Mouse (Mus musculus): ENCODE results near the gene En1. TPM values are rescaled to one million over a fixed set of nuclear protein-coding genes. Genes with fewer than 3 reads are reported as not detected.

En1 gene
- polyA plus RNA-seq, 1 experiment from 2014 or later, result not detected

DNA sequence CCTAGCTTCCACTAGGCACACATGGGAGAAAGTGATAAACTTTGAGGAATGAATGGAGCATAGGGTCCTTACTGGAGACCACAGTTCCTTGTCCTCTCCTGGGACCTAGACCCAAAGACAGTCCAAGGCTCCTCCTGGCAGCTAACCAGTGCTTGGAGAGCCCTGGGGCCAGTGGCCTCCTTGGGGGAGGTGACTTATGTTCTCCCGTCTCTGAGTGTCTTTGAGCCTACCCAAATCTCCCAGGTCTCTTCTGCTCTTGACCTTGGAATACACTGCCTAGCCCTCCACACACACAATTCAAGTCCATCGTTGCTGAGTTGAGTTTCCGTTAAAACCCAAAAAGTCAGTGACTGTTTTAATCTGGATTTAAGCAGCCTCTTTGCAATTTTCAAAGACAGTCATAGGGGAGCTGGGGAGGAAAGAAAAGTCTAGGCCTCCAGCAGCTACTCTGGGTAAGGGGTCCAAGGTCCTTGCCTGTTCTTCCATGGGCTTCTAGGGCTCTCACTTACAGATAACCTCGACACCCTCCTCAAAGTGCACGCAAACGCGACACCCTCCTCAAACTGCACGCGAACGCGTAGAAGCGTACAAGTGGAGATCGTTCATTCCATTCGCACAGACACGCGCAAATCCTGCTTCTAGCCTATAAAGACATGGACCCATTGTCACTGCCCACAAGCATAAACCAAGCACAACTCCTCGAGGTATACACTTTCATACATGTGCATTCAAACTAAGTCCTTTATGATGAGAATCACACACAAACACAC, 6.6 kb upstream of the En1 start:
- H3K27ac ChIP-seq, result no peak overlapping the region
- WGBS (ENCODE audit: missing documents), result 12% methylated on average over 17 of the region's 17 CpGs
- H3K4me3 ChIP-seq (ENCODE audit: inconsistent target), result no peak overlapping the region
- H3K36me3 ChIP-seq (ENCODE audit: inconsistent target), result no peaks in the 10 kb centered on the region
- no peaks in the 10 kb centered on the region for H3K79me2 ChIP-seq (ENCODE audit: inconsistent target)

DNA sequence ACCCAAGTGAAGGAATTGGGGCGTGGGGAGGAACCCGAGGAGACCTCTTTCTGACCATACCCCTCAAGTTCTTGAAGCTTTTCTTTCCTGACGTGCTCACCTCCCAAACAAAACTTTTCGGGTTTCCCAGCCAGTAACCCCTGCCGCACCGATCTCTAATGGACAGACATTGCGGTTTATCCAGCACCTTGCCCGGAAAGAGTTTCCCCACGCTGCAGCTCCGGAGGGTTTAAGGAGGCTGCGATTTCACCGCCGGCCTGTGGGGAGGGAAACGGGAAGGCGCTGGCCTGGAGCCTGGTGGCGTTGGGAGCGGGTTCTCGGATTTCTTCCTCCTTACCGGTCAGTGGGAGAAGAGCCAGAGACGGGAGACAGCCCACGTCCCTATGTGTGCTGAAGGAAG, 5.9 kb upstream of the En1 start:
- Histone ChIP-seq H3K79me2 (ENCODE audit: inconsistent target) (no peaks in the 10 kb centered on the region), H3K36me3 (ENCODE audit: inconsistent target) (no peaks in the 10 kb centered on the region), H3K4me3 (ENCODE audit: inconsistent target) (no peak overlapping the region), H3K27ac (no peak overlapping the region)
- 4% methylated on average over 21 of the region's 21 CpGs for WGBS (ENCODE audit: missing documents)

DNA sequence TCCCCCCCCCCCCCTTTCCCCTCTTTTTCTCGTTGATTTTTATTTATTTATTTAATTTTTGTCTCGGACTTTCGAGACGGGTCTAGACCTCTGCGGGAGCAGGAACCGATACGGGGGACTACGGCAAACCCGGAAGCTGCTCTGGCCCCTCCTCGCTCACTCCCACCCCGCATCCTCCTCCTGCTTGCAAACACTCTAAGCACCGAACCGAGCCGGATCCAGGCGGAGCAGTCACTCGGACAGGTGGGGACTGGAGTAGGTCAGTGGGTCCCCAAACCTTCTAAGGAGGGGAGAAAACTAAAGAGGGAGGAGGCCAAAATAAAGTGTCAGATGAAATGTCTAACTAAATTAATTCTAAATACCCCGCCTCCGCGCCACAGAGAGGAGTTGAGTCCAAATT, 5.4 kb upstream of the En1 start:
- H3K36me3 ChIP-seq (ENCODE audit: inconsistent target), result no peaks in the 10 kb centered on the region
- WGBS (ENCODE audit: missing documents), result 5% methylated on average over 18 of the region's 19 CpGs
- no peak overlapping the region for H3K4me3 ChIP-seq (ENCODE audit: inconsistent target)
- no peaks in the 10 kb centered on the region for H3K79me2 ChIP-seq (ENCODE audit: inconsistent target)
- no peak overlapping the region for H3K27ac ChIP-seq

DNA sequence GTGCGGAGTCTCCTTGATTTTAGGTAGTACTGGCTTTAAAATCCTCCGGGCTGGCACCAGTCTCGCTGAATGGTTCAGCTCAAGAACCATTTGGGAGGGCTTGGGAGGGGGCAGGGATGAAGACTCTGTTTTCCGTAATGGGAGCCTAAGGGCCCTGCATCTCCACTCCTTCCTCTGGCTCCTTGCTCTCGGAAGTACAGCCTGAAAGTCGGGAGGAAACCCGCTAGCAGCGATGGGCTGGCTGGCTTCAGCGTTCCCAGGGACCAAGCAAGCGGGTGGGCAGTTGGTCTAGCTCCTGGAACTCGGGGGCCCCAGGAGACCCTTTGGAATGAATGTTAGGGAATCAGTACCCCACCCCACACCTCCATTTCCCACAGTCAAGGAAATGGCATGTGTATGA, 4.9 kb upstream of the En1 start:
- Histone ChIP-seq H3K4me3 (ENCODE audit: inconsistent target) (no peak overlapping the region), H3K27ac (no peak overlapping the region), H3K36me3 (ENCODE audit: inconsistent target) (no peaks in the 10 kb centered on the region), H3K79me2 (ENCODE audit: inconsistent target) (no peaks in the 10 kb centered on the region)
- WGBS (ENCODE audit: missing documents), result 7% methylated on average over 11 of the region's 11 CpGs

DNA sequence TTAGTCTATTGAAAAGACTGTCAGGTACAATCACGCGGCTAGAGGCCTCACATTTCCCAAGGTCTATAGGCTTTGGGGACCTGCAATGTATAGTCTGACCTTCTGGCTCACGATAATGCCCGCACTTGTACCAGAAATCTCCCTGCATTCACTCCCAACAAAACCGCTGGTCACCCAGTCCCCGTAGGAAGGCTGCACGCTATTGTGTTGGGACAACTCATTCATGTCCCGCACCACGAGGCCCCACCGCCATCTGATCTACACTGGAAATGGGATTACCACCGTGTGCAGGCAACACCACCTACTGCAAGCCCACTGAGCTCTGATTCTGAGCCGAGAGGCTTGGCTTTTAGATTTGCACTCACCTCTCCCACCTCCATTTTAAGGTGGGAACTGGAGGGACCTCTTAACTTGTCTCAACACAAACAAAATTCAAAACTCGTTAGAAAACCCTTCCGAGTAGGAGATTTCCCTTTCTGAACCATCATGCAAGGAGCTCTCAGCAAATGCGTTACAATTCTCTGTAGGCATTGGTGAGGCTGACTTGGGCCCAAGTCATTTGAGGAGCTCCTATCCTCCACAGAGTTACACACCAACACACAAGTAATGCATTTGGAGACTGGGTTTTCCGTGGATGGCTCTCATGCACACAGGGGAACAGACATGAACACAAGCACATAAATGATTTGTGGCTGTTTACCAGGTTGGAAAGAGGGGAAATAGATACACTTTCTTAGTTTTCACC, 3.9 kb upstream of the En1 start:
- H3K27ac ChIP-seq, result no peak overlapping the region
- 6% methylated on average over 16 of the region's 16 CpGs for WGBS (ENCODE audit: missing documents)
- H3K79me2 ChIP-seq (ENCODE audit: inconsistent target), result no peaks in the 10 kb centered on the region
- no peaks in the 10 kb centered on the region for H3K36me3 ChIP-seq (ENCODE audit: inconsistent target)
- H3K4me3 ChIP-seq (ENCODE audit: inconsistent target), result no peak overlapping the region

DNA sequence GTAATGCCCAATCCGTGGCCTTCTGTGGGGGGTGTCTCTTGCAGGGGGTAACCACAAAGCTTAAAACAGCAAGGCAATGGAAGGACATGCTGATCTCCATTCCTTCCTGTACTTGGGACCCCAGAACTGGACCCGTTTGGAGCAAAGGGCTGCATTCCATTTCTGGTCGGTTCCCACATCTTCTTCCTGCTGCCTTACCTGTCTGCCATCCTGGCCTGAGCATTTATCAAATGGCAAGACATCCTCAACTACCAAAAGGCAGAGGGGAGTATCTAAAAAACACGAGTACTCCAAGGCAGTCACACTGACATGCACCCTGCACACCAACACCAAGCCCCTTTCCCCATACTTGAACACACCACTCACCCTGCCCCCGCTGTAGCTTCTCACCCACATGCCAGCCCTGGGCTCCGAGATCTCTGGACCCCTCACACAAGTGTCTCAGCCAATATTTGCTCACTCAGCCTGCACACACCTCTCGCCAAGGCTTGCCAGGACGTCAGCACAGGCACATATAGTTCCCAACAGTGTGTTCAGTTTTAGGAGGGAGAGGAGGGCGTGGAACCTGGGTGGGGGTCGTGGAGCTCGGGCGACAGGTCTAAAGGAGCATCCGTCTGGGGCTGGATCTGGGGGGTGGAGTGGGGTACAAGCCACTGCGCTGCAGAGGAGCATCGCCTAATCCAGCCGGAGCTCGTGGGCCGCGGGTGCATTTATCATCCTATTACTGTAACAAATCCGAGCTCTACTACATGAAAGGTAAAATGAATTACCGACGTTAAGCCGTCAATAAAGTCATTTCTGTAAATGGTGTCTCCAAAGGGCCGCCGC, 2.7 kb upstream of the En1 start:
- WGBS (ENCODE audit: missing documents), result 8% methylated on average over 25 of the region's 25 CpGs
- Histone ChIP-seq H3K27ac (no peak overlapping the region), H3K79me2 (ENCODE audit: inconsistent target) (no peaks in the 10 kb centered on the region), H3K4me3 (ENCODE audit: inconsistent target) (no peak overlapping the region), H3K36me3 (ENCODE audit: inconsistent target) (no peaks in the 10 kb centered on the region)

DNA sequence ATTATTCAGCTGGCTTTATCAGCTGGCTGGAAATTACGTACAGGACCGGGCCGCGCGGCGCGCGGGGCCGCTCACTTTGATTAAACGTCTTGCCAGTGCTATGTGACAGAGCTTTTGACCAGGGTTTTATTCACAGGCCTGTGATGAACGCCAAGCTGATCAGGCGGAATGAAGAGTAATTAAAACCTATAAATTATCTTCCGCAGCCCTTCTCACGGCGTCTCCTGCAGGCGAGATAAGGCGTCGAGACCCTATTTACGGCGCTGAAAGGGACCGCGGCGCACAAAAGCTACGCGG, 2.1 kb upstream of the En1 start:
- H3K4me3 ChIP-seq (ENCODE audit: inconsistent target), result no peak overlapping the region
- 3% methylated on average over 25 of the region's 25 CpGs for WGBS (ENCODE audit: missing documents)
- no peak overlapping the region for H3K27ac ChIP-seq
- no peaks in the 10 kb centered on the region for H3K79me2 ChIP-seq (ENCODE audit: inconsistent target)
- no peaks in the 10 kb centered on the region for H3K36me3 ChIP-seq (ENCODE audit: inconsistent target)

DNA sequence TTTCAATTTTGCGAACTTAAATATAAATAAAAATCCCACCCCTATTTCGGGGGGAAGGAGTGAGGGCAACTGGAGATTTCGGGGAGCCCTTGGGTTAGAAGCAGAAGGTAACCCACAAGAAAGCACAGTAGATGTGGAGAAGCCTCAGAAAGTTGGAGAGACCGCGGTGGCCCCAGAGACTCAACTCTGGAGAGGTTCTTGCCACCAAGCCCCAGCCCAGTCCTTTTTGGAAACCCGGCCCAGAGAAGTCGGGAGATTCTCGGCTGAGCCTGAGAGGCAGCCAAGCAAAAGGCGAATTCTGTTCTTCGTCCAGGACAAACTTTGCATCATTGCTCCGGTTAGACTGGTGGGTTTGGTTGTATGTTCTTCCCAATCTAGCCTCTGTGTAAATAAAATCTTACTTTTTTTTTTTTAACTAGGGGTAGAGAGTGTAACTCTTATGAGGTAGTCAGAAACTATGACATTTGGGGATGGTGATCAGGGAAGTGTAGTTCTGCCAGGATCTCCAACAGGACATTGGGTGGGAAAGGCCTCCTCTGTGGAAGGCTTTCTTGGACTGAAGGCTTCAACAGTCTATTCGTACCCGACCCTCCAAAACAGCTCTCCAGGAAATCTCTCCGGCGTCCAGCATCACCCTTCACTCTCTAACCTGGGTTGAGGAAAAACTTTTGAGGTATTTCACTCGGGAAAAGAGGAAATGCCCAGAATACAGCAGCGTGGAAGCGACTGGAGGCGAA, 1.5 kb upstream of the En1 start:
- no peaks in the 10 kb centered on the region for H3K79me2 ChIP-seq (ENCODE audit: inconsistent target)
- WGBS (ENCODE audit: missing documents), result 7% methylated on average over 18 of the region's 19 CpGs
- H3K4me3 ChIP-seq (ENCODE audit: inconsistent target), result no peak overlapping the region
- no peaks in the 10 kb centered on the region for H3K36me3 ChIP-seq (ENCODE audit: inconsistent target)
- no peak overlapping the region for H3K27ac ChIP-seq

DNA sequence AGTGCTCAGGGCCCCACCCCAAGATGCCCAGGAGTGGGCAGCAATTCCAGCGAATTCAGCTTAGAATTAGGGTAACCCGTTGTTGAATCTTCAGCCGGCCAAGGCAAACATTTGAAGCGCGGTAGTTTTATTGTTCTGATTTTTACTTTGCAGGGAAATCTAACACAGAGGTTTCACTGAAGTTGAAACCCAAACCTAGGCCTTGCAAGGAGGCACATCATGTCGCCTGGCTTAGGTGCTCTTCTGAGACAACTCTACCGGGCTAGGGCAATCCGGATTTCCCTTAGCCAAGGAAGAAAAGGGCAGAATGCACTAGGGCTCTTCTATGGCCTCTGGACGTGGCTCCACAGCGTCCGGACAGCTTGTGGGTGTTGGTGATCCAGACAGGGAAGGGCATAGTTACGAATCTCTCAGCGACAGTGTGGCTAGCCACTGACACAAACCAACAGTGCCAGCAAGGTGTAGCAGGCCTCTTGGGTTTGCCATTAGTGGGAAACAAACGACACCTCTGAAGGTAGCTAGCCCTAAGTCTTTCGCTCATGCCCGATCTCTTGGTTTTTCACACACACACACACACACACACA, 873 bp upstream of the En1 start:
- Histone ChIP-seq H3K27ac (no peak overlapping the region), H3K79me2 (ENCODE audit: inconsistent target) (no peaks in the 10 kb centered on the region), H3K36me3 (ENCODE audit: inconsistent target) (no peaks in the 10 kb centered on the region), H3K4me3 (ENCODE audit: inconsistent target) (no peak overlapping the region)
- 4% methylated on average over 13 of the region's 16 CpGs for WGBS (ENCODE audit: missing documents)

DNA sequence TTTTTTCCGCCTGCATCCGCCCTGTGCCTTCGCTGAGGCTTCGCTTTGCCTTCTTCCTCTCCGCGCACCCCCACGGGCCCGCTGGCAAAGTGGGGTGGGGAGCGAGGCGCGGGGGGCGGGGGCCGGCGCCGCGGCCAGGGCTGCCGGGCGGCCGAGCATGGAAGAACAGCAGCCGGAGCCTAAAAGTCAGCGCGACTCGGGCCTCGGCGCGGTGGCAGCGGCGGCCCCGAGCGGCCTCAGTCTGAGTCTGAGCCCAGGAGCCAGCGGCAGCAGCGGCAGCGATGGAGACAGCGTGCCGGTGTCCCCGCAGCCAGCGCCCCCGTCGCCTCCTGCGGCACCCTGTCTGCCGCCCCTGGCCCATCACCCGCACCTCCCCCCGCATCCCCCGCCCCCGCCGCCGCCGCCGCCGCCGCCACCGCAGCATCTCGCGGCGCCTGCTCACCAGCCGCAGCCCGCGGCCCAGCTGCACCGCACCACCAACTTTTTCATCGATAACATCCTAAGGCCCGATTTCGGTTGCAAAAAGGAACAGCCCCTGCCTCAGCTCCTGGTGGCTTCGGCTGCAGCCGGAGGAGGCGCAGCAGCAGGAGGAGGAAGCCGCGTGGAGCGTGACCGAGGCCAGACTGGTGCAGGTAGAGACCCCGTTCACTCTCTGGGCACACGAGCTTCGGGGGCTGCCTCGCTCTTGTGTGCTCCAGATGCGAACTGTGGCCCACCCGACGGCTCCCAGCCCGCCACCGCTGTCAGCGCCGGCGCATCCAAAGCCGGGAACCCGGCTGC, 848 bp downstream of the En1 start:
- H3K79me2 ChIP-seq (ENCODE audit: inconsistent target), result no peaks in the 10 kb centered on the region
- H3K4me3 ChIP-seq (ENCODE audit: inconsistent target), result no peak overlapping the region
- WGBS (ENCODE audit: missing documents), result 3% methylated on average over 76 of the region's 83 CpGs
- no peak overlapping the region for H3K27ac ChIP-seq
- H3K36me3 ChIP-seq (ENCODE audit: inconsistent target), result no peaks in the 10 kb centered on the region

DNA sequence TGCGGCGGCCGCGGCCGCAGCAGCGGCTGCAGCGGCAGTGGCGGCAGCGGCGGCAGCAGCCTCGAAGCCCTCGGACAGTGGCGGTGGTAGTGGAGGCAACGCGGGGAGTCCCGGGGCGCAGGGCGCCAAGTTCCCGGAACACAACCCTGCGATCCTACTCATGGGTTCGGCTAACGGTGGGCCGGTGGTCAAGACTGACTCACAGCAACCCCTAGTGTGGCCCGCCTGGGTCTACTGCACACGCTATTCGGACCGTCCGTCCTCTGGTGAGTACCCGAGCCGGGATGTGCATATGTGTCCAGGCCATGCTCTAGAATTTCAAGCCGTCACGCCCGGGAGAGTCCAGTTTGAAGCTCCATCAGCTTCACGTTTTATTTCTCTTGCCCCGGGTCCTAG, 1.4 kb downstream of the En1 start:
- H3K27ac ChIP-seq, result no peak overlapping the region
- H3K79me2 ChIP-seq (ENCODE audit: inconsistent target), result no peaks in the 10 kb centered on the region
- no peaks in the 10 kb centered on the region for H3K36me3 ChIP-seq (ENCODE audit: inconsistent target)
- WGBS (ENCODE audit: missing documents), result 3% methylated on average over 34 of the region's 35 CpGs
- no peak overlapping the region for H3K4me3 ChIP-seq (ENCODE audit: inconsistent target)

DNA sequence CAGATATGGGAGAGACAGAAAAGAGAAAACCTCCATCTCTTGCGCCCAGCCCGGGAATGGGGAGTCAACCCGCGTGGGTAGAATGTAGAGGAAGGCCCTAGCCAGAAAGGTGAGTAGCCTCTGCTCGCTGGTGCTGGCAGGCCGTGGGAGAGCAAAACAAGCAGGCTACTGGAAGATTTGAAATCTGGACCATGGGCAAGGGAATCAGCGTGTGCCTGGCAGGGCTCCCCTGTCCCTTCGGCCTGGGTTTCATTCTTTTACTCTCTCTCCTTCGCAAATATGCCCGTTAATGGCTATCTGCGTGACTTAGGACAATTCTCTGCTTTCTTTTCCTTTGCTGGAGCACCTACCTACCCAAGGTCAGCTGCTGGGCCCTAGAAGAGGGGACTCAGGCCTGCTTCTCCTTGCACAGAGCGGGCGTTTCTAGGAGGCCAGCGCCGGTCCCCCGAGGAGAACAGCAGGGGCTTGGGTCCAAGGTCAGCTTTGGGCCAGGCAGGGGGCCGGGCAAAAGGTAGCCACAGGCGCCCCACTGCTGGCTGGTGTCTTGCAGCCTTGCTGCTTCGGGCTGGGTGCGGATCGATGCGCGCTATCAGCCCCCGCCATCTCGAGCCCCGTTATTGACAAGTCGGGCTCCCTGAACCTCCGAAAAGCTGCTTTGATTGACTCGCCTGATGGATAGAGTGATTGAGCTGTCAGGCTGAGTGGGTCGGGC, 2.4 kb downstream of the En1 start:
- 9% methylated on average over 30 of the region's 30 CpGs for WGBS (ENCODE audit: missing documents)
- no peaks in the 10 kb centered on the region for H3K79me2 ChIP-seq (ENCODE audit: inconsistent target)
- no peak overlapping the region for H3K4me3 ChIP-seq (ENCODE audit: inconsistent target)
- no peak overlapping the region for H3K27ac ChIP-seq
- H3K36me3 ChIP-seq (ENCODE audit: inconsistent target), result no peaks in the 10 kb centered on the region

DNA sequence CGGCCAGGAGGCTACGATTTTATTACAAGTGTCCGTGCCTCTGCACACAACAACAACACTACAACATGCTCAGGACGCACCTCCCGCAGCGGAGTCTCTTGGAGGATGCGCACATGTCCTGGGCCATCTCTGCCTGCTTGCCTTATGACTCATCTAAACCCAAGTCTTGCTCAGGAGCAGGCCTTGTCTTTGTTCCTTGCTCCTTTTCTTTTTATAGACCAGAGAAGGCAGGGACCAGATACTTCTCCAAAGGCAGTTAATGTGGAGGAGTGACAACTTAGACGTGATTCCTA, 2.9 kb downstream of the En1 start:
- Histone ChIP-seq H3K4me3 (ENCODE audit: inconsistent target) (no peak overlapping the region), H3K79me2 (ENCODE audit: inconsistent target) (no peaks in the 10 kb centered on the region), H3K36me3 (ENCODE audit: inconsistent target) (no peaks in the 10 kb centered on the region), H3K27ac (no peak overlapping the region)
- 8% methylated on average over 8 of the region's 8 CpGs for WGBS (ENCODE audit: missing documents)
